Mouse (Mus musculus): Measurements from ENCODE around the gene Mdc1.
"Not testable (repeated sequence)": the region's sequence is repeated elsewhere in the genome, so short reads cannot be mapped to it uniquely, and the experiment has no call there.

The Mdc1 gene

GRCm38 (mm10) chr17:35822964-35823937 is 18.1 kb upstream of the Mdc1 start, which contains the start of gene Flot1:
Flot1 (plus strand) TSS chr17:35823230.
- DNase-seq (ENCODE audit: low read depth, low spot score): peak; percentile 92

GRCm38 (mm10) chr17:35824402-35824801 is 16.9 kb upstream of the Mdc1 start:
- DNase-seq (ENCODE audit: low read depth, low spot score): no peak

GRCm38 (mm10) chr17:35825109-35825850 is 16.0 kb upstream of the Mdc1 start:
- no peak for DNase-seq (ENCODE audit: low read depth, low spot score)

GRCm38 (mm10) chr17:35829737-35830136 is 11.6 kb upstream of the Mdc1 start:
- peak; percentile 89 for DNase-seq (ENCODE audit: low read depth, low spot score)

- DNase-seq (ENCODE audit: low read depth, low spot score): no peak
Observed at GRCm38 (mm10) chr17:35832400-35833238, 8.7 kb upstream of the Mdc1 start.

GRCm38 (mm10) chr17:35833239-35833751 is 8.0 kb upstream of the Mdc1 start:
- peak; percentile 34 for DNase-seq (ENCODE audit: low read depth, low spot score)

- DNase-seq (ENCODE audit: low read depth, low spot score): no peak
Observed at GRCm38 (mm10) chr17:35833894-35834293, 7.4 kb upstream of the Mdc1 start.

GRCm38 (mm10) chr17:35834696-35835422 is 6.5 kb upstream of the Mdc1 start:
- DNase-seq (ENCODE audit: low read depth, low spot score): peak; percentile 41

- DNase-seq (ENCODE audit: low read depth, low spot score): no peak
Observed at GRCm38 (mm10) chr17:35835424-35836140, 5.7 kb upstream of the Mdc1 start.

- peak; percentile 94 for DNase-seq (ENCODE audit: low read depth, low spot score)
Observed at GRCm38 (mm10) chr17:35836178-35836965, 4.9 kb upstream of the Mdc1 start.

- DNase-seq (ENCODE audit: low read depth, low spot score): peak; percentile 96
Observed at GRCm38 (mm10) chr17:35836991-35837422, 4.3 kb upstream of the Mdc1 start.

GRCm38 (mm10) chr17:35837487-35837886 is 3.8 kb upstream of the Mdc1 start:
- peak; percentile 84 for DNase-seq (ENCODE audit: low read depth, low spot score)

GRCm38 (mm10) chr17:35838122-35838544 is 3.2 kb upstream of the Mdc1 start, which contains the start of gene Tubb5:
Tubb5 (minus strand) TSS chr17:35838306.
- peak; percentile 99 for DNase-seq (ENCODE audit: low read depth, low spot score)

GRCm38 (mm10) chr17:35838570-35838969 is 2.7 kb upstream of the Mdc1 start:
- DNase-seq (ENCODE audit: low read depth, low spot score): no peak

GRCm38 (mm10) chr17:35839002-35839401 is 2.3 kb upstream of the Mdc1 start:
- not testable (repeated sequence) for DNase-seq (ENCODE audit: low read depth, low spot score)

GRCm38 (mm10) chr17:35840561-35840960 is 754 bp upstream of the Mdc1 start:
- no peak for DNase-seq (ENCODE audit: low read depth, low spot score)

GRCm38 (mm10) chr17:35842006-35842405 is 691 bp downstream of the Mdc1 start:
- peak; percentile 61 for DNase-seq (ENCODE audit: low read depth, low spot score)

GRCm38 (mm10) chr17:35843514-35843913 is 2.2 kb downstream of the Mdc1 start:
- DNase-seq (ENCODE audit: low read depth, low spot score): no peak

GRCm38 (mm10) chr17:35848112-35848511 is 6.8 kb downstream of the Mdc1 start:
- peak; percentile 60 for DNase-seq (ENCODE audit: low read depth, low spot score)
